Mouse (Mus musculus) thymus, postnatal 36 days (tissue): ENCODE measurements around the gene Ubtf.
A peak's percentile ranks its signal among the peaks of the same experiment; 100 is the strongest.
"Not testable (repeated sequence)": the region's sequence is repeated elsewhere in the genome, so short reads cannot be mapped to it uniquely, and the experiment has no call there.

Experiments
- DNase-seq, 2 experiments: peaks; one replicate each; pipeline ENCODE4 v3.0.0; 2022; ENCODE audit warnings: mixed read lengths in 2 of 2

Gene Ubtf

DNA sequence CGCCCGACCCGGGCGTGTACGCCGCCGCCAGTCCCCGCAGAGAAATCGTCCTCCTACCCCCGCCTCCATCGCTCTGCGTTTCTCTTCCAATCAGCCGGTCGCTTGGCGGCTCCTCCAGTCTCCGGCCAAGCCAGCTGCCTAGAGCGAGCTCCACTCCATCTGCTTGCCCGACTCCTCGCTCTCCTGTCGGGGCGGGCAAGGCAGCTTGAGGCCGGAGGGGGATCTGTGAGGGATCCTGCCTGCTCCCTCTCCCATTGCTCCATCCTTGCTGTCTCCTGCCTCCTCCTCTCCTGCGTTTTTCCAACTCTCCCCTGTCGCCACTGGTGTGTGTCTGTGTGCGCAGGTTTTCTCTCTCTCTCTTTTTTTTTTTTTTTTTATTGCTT, at the start of gene Ubtf:
Gene Ubtf (minus strand): TSS at position 333 of the 383 bp plus-strand sequence.
- DNase-seq: peak; percentile 67 to 79

DNA sequence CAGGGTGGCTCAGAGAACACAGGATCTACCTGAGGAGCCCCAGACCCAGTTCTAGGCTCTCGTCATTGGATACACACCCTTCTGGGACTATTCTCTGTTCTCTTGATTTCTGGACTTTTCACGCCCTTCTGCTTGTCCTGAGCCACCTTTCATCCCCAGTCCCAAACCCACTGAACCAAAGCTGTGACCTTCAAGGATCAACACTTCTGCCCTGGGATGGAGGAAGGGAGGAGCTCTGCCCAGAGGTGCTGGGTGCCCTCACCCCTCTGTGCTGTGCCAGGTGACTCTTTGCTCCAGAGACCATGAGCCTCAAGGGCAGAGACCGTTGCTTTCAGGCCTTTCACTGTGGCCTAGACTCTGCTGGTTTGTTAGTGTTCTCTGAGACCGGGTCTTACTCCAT, 49.7 kb upstream of the Ubtf start:
- DNase-seq: no peak

DNA sequence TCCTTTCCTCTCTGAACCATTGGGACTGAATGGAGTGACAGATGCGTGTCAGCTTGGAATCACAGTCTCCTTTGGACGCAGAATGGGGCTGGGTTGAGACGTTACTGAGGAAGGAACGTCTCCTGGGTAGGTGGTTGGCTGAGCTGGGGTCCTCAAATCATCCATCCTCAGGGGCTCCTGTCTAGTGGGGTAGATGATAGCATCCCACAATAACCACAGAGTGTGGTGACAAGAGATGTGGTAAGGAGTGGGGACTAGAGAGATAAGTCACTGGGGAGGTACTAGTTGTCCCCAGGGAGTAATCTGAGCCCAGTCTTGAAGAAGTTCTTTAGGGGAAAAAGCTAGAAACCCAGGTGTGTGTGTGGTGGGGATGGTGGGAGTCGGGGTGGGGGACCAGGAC, 48.8 kb upstream of the Ubtf start:
- DNase-seq: no peak

DNA sequence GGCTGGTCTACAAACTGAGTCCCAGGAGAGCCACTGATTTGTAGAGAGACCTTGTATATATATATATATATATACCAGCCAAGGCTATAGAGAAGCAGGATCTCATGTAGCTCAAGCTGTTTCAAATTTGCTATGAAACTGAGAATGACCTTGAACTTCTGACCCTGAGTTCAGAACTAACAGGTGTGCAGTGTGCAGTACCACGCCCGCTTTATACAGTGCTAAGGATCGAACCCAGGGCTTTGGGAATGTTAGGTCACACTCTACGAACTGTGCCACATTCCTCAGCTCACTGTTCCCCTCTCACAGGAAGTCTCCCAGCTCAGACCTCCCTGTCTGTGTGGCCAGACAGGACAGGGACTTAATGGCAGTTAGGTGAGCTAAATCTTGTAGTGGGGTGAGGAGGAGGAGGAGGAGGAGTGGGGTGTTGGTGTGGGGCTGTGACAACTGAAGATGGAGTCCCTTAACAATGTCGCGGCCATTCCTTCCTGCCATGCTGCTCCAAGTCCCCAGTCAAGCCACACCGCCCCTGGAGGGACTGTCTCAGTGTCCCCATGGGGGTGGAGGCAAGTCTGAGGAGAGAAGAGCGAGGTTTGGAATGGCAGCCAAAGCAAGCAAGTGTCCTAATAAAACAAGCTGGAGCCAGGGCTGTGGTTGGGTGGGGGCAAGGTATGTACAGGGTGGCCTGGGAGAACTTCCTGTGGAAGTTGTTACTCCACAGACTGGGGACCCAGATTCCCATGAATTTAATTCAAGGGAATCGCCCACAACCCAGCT, 48.1 kb upstream of the Ubtf start:
- DNase-seq: no peak

DNA sequence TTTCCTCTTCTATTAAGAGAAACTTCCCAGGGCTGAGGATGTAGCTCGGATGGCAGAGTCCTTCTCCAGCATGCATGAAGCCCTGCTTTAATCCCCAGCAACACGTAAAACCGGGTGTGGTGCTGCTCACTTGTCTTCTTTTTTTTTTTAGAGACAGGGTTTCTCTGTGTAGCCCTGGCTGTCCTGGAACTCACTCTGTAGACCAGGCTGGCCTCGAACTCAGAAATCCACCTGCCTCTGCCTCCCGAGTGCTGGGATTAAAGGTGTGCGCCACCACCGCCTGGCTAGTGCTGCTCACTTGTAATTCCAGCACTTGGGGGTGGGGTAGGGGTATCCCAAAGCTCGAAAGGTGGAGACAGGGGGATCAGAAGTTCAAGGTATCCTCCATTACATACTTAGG, 46.6 kb upstream of the Ubtf start, which contains the start of gene Slc4a1:
Gene Slc4a1 (minus strand): TSS at position 101 of the 400 bp plus-strand sequence.
- DNase-seq: not testable (repeated sequence)

DNA sequence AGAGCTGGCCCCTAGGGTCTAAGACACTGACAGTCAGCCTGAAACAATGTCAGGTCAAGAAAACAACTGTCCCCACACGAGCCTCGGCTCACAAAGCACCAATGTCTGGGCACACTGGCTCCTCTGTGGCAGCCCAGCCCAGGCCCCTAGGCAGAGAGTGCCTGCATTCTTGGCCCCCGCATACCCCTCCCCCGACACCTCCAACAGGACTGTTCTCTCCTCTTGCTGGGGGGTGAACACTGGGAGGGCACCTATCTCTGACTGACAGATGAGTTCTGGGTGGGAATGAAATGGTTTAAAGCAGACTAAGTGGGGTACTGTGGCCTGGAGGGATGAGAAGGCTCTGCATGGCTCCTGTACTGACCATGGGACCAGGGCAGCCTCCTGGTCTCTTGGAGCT, 46.2 kb upstream of the Ubtf start:
- no peak for DNase-seq

DNA sequence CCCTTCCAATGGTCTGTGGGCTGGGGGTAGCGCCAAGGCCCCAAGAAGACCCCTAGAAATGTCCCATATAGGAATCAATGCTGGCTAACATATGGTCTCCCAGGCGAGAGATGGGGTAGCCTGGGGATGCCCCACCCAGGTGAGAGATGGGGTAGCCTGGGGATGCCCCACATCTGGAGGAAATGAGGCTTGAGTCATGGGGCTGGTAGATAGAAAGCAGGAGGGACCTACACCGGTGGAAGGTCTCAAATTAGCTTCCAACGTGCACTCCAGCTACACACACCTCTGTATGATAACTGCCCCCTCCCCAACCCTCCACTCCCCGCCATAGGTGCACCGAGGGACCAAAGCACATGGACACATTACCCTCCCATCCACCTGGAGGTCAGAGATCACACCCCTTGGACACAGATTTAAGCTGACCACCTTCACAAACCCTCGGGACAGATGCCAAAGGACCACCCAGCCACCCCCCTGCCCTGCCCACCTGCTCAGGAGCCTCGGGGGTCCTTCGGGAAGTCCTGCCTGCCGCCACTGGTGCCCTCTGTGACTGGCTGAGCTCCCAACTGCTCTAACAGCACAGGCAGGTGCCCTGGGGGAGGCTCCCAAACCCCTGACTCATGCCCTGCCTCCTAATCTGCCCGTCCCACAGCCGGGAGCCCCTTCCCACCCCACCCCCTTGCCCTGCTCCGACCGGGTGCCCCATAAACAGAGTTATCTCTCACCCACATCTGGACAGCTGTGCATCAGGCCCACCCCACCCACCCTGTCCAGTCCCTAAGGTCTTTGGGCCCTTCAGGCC, 45.2 kb upstream of the Ubtf start:
- DNase-seq: no peak

DNA sequence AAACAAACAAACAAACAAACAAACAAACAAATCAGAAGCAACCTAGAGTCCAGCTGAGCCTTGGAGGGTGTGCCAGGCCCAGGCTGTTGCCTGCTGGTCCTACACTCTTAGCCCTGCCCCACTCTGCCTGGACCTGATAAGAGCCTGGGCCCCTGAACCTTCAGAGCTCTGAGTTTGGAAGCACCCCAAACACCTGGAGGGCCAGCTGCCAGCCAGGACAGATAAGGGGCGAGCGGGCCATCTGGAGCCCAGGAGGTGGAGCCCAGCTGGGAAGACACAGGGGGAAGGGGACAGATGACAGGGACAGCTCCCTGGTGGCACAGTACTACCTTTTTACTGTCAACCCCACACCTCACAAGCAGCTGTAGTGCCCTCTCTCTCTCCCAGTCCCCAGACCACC, 44.1 kb upstream of the Ubtf start:
- no peak for DNase-seq

DNA sequence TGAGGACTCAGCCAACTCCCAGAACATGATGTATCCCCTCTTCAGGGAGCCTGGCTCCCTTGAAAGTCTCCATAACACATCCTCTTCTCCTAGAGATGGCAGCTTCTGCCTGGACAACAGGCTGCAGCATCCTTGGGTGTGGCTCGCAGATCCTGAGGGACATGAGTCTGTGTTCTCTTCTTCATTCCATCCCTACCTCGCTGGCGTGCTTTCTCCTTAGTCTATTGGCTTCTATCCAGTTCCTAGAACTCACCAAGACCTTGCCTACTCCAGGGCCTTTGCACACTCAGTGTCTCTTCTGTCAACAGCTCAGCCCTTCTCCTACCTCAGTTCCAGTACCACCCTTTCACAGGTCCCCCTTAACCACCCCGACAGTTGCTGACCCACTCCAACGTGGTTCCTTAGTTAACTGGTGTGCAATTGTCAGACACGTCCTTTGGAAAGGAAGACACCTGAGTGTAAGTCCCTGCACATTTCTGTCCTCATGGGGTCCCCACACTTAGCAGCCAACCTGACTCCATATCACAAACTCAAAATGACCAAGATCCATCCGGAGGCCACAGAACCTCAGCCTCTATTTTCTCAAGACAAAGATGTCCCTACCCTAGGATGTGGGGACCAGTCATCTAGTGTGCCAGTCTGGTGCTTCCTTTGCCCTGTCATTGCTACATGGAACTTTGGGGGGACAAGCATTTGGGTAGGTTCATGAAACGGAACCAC, 42.4 kb upstream of the Ubtf start:
- no peak for DNase-seq

DNA sequence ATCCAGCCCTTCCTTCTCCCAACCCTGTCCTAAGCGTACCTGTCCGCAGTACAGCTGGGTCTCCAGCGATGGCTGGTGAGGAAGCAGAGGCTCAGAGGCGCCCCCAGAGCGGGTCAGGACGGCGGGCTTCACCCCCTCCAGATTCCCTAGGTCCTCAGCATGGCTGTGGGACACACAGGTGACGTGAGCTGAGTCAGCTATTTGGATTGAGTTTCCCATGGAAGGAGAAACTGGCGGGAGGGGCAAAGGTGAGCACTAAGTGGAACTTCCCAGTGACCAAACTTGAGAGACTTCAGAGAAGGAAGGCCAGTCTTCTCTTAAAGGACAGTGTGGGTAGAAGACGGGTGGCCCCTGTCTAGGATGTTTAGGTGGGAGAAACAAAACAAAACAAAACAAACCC, 38.8 kb upstream of the Ubtf start:
- no peak for DNase-seq

DNA sequence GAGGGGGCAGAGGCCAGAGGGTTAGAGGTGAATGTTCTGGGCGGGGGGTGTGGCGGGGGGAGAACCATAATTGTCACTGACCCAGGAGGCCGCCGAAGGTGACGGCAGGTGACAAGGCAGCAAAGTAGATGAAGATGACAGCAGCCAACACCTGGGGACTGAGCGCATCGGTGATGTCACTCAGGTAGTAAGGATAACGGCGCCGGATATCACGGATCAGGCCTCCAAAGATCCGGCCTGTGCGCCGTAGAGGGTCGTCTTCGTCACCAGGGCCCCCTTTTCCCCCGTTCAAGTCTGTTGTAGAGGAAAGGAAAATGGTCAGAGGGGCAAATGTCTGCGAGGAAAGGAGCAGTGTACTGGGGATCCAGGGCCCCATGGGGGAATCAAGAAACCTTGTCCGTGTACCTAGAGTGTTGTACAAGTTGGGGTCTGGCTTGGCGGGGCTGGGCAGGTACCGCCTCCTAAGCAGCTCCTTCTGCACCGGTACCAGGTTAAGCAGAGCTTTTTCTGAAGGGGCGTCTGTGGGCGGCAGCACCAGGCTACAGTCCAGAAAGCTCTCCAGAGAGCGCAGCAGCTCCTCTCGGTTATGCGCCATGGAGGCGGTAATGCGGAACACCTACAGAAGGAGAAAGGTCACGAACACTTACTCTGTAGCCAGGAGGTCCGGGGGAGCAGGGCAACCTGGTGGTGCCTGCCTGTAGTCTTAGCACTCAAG, 37.3 kb upstream of the Ubtf start:
- DNase-seq: no peak

DNA sequence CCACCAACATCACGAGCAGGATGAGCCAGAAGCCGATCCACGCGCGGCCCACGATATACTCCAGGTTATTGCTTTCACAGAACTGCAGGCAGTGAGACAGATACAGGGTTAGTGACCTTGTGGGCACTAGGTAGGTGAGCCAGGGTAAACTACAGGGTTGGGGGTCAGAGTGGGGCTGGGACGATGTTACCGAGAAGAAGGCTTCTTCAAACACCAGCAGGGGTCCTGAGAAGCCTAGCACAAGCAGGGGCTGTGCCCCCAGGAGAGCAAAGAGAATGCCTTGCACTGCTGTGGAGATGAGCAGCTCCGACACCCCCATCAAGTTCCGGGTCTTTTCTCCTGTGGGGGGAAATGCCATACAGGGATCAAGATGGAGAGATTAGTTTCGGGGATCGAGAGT, 36.6 kb upstream of the Ubtf start:
- DNase-seq: no peak

DNA sequence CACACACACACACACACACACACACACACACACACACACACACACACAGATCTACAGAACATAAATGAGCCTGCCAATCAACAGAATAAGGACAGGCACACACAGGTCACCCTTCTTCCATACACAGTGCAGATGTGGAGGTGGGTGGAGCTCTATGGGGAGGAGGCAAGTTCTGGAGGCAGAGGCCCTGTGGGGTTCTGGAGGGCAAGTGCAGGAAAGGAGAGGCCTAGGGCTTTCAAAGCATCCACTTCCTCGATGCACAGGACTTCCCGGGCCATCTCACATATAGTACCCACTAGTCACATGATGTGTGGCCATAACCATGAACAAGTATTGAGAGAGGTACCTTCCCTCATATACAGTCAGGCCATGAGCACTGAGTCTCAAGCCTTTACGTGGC, 36.0 kb upstream of the Ubtf start:
- DNase-seq: no peak

DNA sequence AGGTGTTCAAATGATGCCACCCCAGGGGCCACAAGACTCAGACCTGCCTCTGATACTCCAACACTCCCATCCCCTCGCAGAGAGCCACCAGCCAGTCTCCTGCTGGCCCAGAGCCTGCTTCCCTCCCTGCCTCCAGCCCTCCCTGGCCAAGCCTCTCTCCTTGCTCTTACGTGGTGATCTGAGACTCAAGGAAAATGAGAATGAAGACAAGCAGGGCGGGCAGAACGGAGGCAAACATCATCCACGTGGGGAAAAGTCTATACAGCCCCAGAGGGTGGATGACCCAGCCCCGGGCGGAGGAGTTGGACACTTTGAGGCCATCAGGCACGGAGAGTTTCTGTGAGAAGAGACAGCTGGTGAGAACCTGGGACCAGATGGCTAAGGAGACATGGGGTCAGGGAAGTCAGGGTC, 33.5 kb upstream of the Ubtf start:
- DNase-seq: no peak

DNA sequence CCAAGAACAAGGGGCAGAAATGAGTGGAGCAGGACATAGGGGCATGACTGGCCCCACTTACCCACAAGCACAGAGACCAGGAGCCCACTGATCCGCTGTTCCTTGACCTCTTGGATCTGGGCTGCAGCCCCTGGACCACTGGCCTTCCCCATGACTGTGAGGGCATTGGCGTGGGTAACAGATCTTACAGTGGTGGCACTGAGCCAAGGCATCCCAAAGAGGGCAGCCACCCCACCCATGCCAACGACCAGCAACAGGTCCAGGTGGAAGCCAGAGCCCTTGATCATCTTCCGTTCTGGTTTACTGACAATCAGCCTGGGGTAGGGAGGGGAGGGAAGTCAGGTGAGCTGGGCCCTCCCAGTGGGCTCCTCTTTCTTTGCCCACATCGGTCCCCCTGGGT, 32.8 kb upstream of the Ubtf start:
- no peak for DNase-seq

DNA sequence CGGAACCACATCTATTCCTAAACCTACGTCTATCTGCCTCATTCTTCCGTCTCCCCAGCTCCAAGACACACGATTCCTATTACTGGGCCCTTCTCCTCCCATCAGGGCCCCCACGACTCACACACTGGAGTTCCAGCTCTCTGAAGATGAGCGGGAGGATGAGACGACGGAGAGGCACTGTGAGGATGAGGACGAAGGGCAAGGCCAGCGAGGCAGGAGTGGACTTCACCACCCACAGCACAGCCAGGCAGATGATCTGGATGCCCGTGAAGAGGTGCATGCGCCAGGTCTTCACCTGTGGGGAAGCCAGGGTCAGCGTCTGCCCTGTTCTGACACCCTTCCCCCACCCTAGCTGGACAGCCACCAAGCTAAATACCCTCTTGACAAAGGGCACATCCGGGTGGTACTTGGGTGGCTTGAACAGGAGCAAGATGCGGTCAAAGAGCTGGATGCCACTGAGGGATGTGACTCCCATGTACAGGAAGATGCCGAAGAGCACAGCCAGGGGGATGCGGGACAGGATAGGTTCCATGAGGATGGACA, 31.5 kb upstream of the Ubtf start:
- no peak for DNase-seq

DNA sequence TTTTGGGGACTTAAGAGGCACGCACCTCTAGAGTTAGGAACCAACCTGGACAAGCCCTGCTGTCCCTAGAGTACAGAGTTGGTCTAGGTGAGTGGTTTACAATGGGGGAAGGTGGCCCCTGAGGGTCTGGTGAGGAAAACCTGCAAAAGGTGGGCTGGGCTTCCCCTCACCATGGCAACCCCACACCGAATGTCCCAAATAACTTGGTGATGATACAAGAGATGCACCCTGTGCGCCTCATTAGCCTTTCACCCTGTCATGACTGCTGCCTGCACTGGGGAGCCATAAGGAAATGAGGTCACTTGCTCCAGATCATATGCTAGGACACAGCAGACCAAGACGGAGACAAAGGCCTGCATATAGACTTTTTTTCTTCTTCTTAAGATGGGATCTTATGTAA, 30.9 kb upstream of the Ubtf start:
- DNase-seq: no peak

DNA sequence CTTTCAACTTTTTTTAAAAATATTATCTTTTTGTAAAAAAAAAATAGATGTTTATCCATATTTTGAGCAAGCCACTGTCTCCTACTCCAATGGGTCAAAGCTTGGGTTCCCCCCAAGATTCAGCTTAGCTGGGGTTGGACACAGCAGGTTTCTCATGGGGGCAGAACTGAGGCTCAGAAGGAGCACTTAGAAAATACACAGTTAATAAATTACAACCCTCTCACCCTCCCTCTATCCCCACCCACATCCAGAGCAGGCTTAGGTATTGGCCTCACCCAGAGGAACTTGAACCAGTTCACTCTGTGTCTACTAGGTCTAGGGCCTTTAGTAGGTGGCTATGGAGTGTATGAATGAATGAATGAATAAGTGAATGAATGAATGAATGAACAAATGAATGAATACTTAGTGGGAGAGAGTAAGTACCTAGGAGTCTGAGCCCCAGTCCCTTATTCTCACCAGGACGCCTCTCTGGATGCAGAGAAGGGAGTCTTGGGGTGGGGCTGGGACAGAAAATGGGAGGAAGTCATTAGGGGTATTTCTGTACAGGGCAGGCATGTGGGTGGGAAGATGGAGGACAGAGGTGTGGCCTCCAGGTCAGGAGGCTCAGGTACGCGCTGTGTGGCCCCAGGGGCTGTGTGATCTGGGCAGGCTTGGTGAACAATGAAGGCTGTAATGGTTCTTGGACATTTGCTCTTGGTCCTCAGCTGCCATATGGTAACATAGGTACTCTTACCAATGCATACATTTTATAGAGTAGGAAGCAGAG, 29.8 kb upstream of the Ubtf start:
- no peak for DNase-seq

DNA sequence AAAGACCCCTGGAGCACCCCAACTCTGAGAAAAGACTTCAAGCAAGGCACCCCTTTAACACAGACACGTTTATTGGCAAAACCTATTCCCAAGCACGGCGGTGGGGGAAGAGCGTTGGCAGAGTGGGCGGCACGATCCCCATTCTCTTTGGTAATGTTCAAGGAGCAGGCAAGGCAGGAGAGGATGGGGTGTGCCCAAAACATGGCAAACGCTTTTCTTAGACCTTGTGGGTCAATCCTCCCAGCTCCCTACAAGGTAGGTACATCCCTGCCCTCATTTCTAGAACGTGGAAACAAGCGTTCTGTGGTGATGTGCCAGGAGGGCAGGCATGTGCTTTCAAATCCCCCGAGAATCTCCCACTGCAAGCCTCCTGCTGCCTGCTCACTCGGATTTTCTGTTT, 29.2 kb upstream of the Ubtf start:
- no peak for DNase-seq

DNA sequence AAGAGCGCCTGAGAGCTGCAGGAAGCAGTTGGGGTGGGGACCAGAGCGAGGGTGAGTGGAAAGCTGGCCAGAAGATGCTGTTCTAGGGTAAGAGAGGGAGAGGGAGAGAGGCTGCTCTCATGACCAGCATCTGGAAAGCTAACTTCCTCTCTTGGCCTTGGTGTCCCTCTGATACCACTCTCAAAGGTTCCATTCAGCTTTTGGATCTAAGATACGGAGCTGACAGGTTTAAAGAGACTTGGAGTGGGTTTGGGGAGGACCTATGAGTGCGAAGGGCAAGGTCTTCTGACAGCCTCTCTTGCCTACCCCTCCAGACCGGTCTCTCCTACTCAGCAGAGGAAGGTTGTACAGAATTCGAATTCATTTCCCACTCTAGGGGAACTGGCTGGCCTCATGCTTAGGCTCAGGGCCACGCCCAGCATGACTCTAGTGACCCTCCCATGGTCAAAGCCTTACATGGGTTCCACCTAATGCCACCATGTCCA, 28.6 kb upstream of the Ubtf start:
- DNase-seq: no peak

DNA sequence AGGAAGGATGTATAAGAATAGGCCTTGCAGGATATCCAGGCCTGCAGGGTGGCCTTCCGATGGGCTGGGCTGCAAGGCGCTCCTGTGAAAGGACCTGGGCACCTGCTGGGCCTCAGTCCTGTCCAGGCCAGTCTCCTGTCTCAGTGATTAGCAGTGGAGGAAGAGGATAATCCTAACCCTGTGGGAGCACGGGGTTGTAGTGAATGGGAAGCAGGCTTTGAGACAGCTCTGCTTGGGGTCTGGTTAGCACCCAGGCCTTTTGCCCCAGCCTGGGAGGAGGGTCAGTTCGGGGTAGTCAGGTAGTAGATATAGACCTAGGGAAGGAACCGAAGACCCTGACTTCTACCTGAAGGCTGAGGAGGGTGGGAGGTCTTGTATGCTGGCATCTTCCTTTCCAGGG, 28.1 kb upstream of the Ubtf start:
- no peak for DNase-seq

DNA sequence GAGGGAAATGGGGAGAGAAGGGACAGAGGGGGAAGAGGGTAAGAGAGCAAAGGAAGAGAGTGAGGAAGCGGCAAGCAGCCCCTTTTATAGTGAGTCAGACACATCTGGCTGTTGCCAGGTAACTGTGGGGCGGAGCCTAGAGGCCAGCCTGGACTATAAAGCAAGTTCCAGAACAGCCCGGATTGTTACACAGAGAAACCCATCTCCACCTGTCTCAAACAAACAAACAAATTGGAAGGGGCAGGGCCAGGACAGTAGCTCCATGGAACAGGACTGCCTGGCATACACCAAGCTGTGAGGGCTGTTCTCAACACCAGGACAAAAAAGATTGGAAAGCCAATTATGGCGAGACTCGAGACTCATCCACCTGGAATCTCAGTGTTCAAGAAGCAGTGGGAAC, 27.4 kb upstream of the Ubtf start:
- no peak for DNase-seq
